Mouse (Mus musculus) lung, adult 2 months (tissue): ENCODE measurements around the gene Slc7a5. TPM values are rescaled to one million over a fixed set of nuclear protein-coding genes. Genes with fewer than 3 reads are reported as not detected.

Source experiments
- DNase-seq: peaks from one replicate; pipeline ENCODE4 v3.0.0; 2022
- H3K4me1 ChIP-seq: fragments of 200-500 bp; 2 replicates; pipeline ENCODE4 v1.6.1; 2011; ENCODE audit warnings: low read length; ENCODE audit not compliant: control insufficient read depth, insufficient read depth
- H3K4me3 ChIP-seq: fragments of 200-500 bp; replicated peaks from 2 replicates; pipeline ENCODE3; 2011; ENCODE audit warnings: low read depth, mild to moderate bottlenecking, control low read depth, low read length; ENCODE audit errors: extremely low read depth
- CTCF ChIP-seq: fragments of 200-500 bp; IDR thresholded peaks from 2 replicates; pipeline ENCODE4 v1.5.1; 2011; ENCODE audit warnings: mild to moderate bottlenecking, low read length, control low read depth; ENCODE audit not compliant: insufficient read depth
- POLR2A ChIP-seq: fragments of 200-500 bp; IDR thresholded peaks from 2 replicates; pipeline ENCODE4 v1.6.1; 2011; ENCODE audit warnings: low read depth, mild to moderate bottlenecking, control low read depth, low read length, borderline replicate concordance; ENCODE audit errors: extremely low read depth
- WGBS: fragments of 180-500 bp; shearing (Covaris S2); methylation state at CpG from one replicate; pipeline ENCODE4 v1.1.7; 2018; 5-methylcytosine and 5-hydroxymethylcytosine counted together
- polyA plus RNA-seq: library from polyadenylated mRNA; depleted of rRNA; stranded (reverse); fragments of >200 nt; gene quantifications from 2 replicates; pipeline ENCODE4 v1.2.3, GENCODE M21; 2012

The Slc7a5 gene
- polyA plus RNA-seq, 1 experiment: 12.1 TPM

GRCm38 (mm10) chr8:121887547-121887946, 19.9 kb downstream of the Slc7a5 start:
- no peak overlapping the region for H3K4me3 ChIP-seq
- TF ChIP-seq CTCF: no peak
- no peak for TF ChIP-seq POLR2A
- no peaks in the 10 kb centered on the region for H3K4me1 ChIP-seq
- WGBS: 89% methylated on average over 1 of the region's 1 CpGs
- no peak for DNase-seq

DNA sequence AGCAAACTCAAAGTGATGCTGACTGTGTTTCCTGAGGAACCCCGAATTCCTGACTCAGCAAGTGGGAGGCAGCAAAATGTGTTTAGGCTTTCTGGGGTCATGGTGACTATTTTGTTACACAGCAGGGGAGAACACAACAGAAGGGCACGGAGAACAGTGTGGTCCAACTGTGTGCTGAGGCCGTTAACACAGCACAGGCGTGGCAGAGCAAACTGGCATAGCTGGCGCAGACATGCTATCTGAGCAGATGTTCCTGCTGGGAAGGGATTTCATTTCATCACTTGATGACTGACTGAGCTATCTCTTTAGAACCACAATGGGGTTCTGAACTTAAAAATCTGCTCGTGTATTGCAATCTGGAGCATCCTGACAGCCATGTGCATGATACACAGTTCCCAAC, 22.1 kb downstream of the Slc7a5 start:
- Histone ChIP-seq H3K4me3 (no peak overlapping the region), H3K4me1 (no peaks in the 10 kb centered on the region)
- TF ChIP-seq POLR2A: no peak
- TF ChIP-seq CTCF: no peak
- WGBS: 90% methylated on average over 6 of the region's 6 CpGs
- no peak for DNase-seq

GRCm38 (mm10) chr8:121885001-121885400, 22.5 kb downstream of the Slc7a5 start:
- 96% methylated on average over 9 of the region's 9 CpGs for WGBS
- DNase-seq: no peak
- TF ChIP-seq CTCF (no peak), POLR2A (no peak)
- Histone ChIP-seq H3K4me1 (no peaks in the 10 kb centered on the region), H3K4me3 (no peak overlapping the region)

GRCm38 (mm10) chr8:121884181-121884580, 23.3 kb downstream of the Slc7a5 start:
- TF ChIP-seq CTCF (no peak), POLR2A (no peak)
- WGBS: 86% methylated on average over 3 of the region's 3 CpGs
- no peak overlapping the region for H3K4me3 ChIP-seq
- H3K4me1 ChIP-seq: no peaks in the 10 kb centered on the region
- no peak for DNase-seq

- TF ChIP-seq CTCF (no peak), POLR2A (no peak)
Observed at GRCm38 (mm10) chr8:121881921-121882320, 25.6 kb downstream of the Slc7a5 start.

DNA sequence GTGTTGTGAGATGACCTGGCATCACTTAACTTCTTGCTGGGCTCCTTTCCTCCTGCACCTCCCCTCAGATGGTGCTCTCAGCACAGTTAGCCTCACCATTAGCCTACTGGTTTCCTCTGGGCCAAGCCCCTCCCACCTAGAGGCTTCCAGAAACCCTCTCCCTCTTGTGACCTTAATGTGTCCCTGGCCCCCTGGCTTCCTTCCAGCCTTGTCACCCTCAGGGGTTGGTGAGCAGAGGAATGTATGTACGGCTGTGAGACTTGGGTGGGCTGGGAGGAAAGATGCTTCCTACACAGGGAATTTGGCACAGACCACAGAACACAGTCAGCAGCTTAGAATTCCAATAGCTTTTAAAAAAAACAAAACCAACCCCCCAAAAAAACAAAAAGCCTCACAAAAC, 26.7 kb downstream of the Slc7a5 start:
- WGBS: 51% methylated on average over 1 of the region's 1 CpGs
- TF ChIP-seq POLR2A (no peak), CTCF (no peak)
- no peak for DNase-seq
- Histone ChIP-seq H3K4me1 (no peaks in the 10 kb centered on the region), H3K4me3 (no peak overlapping the region)

More at GRCm38 (mm10) chr8:121881921-121882320, 25.6 kb downstream of the Slc7a5 start:
- no peak for DNase-seq
- Histone ChIP-seq H3K4me3 (no peak overlapping the region), H3K4me1 (no peaks in the 10 kb centered on the region)
- WGBS: 78% methylated on average over 5 of the region's 5 CpGs

- DNase-seq: no peak
- TF ChIP-seq CTCF: no peak
- no peak for TF ChIP-seq POLR2A
- H3K4me3 ChIP-seq: no peak overlapping the region
- H3K4me1 ChIP-seq: no peaks in the 10 kb centered on the region
- WGBS: 91% methylated on average over 3 of the region's 3 CpGs
Observed at GRCm38 (mm10) chr8:121879712-121880111, 27.8 kb downstream of the Slc7a5 start.

DNA sequence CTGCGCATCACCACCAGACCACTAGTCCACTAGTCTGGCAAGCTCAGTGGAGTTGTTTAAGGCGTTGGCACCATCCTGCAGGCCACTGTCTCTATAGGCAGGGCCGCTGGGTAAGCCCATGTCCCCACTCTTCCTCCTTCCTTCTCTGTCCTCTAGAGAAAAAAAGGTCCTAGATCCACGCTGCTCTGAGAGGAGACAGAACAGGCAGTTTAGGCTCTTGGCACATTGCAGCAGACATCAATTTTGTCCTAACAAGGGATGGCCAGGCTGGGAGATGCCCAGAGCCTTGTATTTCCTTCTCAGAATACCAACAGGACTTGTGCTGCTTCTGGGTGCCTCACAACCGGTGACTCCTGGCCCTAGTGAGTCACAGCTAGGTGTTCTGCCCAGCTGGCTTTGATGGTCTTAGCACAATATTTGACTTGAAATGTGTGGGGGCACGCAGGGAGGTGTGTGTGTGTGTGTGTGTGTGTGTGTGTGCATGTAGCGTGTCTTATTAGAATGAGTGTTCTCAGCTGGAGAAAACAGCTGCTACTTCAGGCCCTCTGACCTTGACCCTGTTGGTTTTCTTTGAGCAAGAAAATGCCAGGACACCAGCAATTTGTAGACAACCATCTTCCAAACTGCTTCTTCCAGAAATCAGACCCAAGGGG, 29.5 kb downstream of the Slc7a5 start:
- WGBS: 74% methylated on average over 7 of the region's 7 CpGs
- DNase-seq: no peak
- Histone ChIP-seq H3K4me1 (no peaks in the 10 kb centered on the region), H3K4me3 (no peak overlapping the region)
- TF ChIP-seq CTCF: no peak
- TF ChIP-seq POLR2A: no peak

DNA sequence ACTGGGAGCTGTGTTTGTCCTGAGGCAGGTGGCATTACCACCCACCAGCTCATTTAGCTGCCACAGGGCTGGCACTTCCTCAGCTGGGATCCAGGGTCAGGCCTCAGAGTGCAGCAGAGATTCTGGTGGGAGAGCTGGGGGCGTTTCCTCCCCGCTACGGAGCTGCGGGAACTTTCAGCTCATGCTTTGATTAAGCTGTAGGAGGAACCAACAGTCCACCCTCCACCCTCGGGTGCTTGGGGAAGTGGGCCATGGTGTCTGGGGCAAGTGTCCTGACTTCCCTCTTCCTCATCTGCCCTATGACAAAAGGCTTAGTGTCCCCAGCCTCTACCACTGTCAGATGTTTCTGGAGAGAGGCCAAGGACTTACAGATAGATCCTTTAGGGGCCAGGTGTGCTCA, 30.3 kb downstream of the Slc7a5 start:
- DNase-seq: no peak
- no peaks in the 10 kb centered on the region for H3K4me1 ChIP-seq

DNA sequence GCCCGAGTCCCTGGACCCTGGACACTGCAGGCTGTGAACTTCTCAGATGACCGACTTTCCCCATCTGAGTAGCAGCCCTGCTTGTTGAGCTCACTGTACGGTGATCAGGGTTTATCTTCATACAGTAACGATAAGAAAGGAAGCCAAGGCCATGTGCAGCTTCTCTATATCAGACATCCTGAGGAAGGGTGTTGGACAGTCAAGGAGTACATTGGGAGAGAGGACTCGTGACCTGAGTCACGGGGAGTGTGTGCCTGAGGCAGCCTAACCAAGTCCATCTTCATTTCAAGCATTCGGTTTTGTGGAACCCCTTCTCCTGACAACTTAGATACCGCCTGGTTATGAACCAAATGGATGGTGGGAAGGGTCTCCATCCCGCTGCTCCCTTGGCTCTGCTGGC, 32.0 kb downstream of the Slc7a5 start:
- WGBS: 69% methylated on average over 9 of the region's 9 CpGs
- no peak for DNase-seq
- H3K4me3 ChIP-seq: no peak overlapping the region
- TF ChIP-seq CTCF (no peak), POLR2A (no peak)
- no peaks in the 10 kb centered on the region for H3K4me1 ChIP-seq

More for the DNA sequence above, 30.3 kb downstream of the Slc7a5 start:
- TF ChIP-seq POLR2A (no peak), CTCF (no peak)
- 42% methylated on average over 5 of the region's 5 CpGs for whole genome bisulfite sequencing
- H3K4me3 ChIP-seq: no peak overlapping the region
